Mouse (Mus musculus) liver, embryonic 14.5 days (tissue): ENCODE data around the gene Eps8. TPM values are rescaled to one million over a fixed set of nuclear protein-coding genes. Genes with fewer than 3 reads are reported as not detected.

ENCODE experiments used
- ATAC-seq: fragments of 200-750 bp; cut with Nextera tagmentation; 2 replicates; pipeline ENCODE4 v1.8.0; 2017; ENCODE audit warnings: moderate number of reproducible peaks, mild to moderate bottlenecking, moderate library complexity; ENCODE audit not compliant: insufficient read depth
- DNase-seq, 3 experiments: peaks; one replicate each; pipeline ENCODE4 v3.0.0-alpha.2; 2012 to 2013; ENCODE audit warnings: low read depth in 3 of 3, low spot score in 3 of 3
- H3K27ac ChIP-seq: fragments of 300-500 bp; sonication (generic); 2 replicates; pipeline ENCODE4 v1.5.1; 2014; ENCODE audit warnings: moderate library complexity, mild to moderate bottlenecking, control low read depth, inconsistent platforms
- H3K27me3 ChIP-seq: fragments of 300-500 bp; sonication (generic); 2 replicates; pipeline ENCODE4 v1.6.1; 2014; ENCODE audit warnings: mild to moderate bottlenecking, low read length, moderate library complexity; ENCODE audit not compliant: control insufficient read depth, insufficient read depth
- H3K36me3 ChIP-seq: fragments of 300-500 bp; sonication (generic); replicated peaks from 2 replicates; pipeline ENCODE4 v1.6.1; 2014; ENCODE audit warnings: low read depth; ENCODE audit not compliant: control insufficient read depth, insufficient read depth
- H3K4me1 ChIP-seq, 2 experiments: fragments of 200-500 bp in 1 of 2; fragments of 300-500 bp in 1 of 2; sonication (generic) in 1 of 2; replicated peaks; 2 replicates each; pipeline ENCODE4 v1.6.1; 2012 to 2014; ENCODE audit warnings: antibody characterized with exemption in 1 of 2, inconsistent platforms in 1 of 2, low read length in 1 of 2; ENCODE audit not compliant: control insufficient read depth in 2 of 2, insufficient read depth in 2 of 2
- H3K4me2 ChIP-seq: fragments of 300-500 bp; sonication (generic); 2 replicates; pipeline ENCODE4 v1.6.1; 2014; ENCODE audit warnings: low read depth, mild to moderate bottlenecking, control low read depth, moderate library complexity
- H3K4me3 ChIP-seq, 2 experiments: fragments of 200-500 bp in 1 of 2; fragments of 300-500 bp in 1 of 2; sonication (generic) in 1 of 2; 2 replicates each; pipeline ENCODE4 v1.5.1; 2012 to 2014; ENCODE audit warnings: low read depth in 2 of 2, low read length in 2 of 2, mild to moderate bottlenecking in 2 of 2, control low read depth in 1 of 2, inconsistent platforms in 1 of 2, moderate library complexity in 1 of 2; ENCODE audit not compliant: insufficient read depth in 1 of 2
- H3K9ac ChIP-seq: fragments of 300-500 bp; sonication (generic); replicated peaks from 2 replicates; pipeline ENCODE4 v1.6.1; 2014; ENCODE audit warnings: mild to moderate bottlenecking, control low read depth, moderate library complexity
- H3K9me3 ChIP-seq: fragments of 300-500 bp; sonication (generic); 2 replicates; pipeline ENCODE4 v1.6.1; 2016; ENCODE audit warnings: low read length, mixed read lengths; ENCODE audit not compliant: control insufficient read depth
- CTCF ChIP-seq: IDR thresholded peaks from 2 replicates; pipeline ENCODE4 v1.5.1; 2016; ENCODE audit warnings: antibody characterized with exemption, low read depth, control low read depth
- EP300 ChIP-seq: IDR thresholded peaks from 2 replicates; pipeline ENCODE4 v1.6.1; 2016; ENCODE audit warnings: antibody characterized with exemption, low read depth
- WGBS: fragments of 180-500 bp; shearing (Covaris S2); extraction: QIAGEN DNeasy Blood & Tissue Kit; methylation state at CpG from one replicate; pipeline ENCODE4 v1.1.7; 2014; ENCODE audit not compliant: insufficient replicate concordance; 5-methylcytosine and 5-hydroxymethylcytosine counted together
- polyA plus RNA-seq, 2 experiments: library from polyadenylated mRNA; depleted of rRNA in 1 of 2; stranded (reverse) in 1 of 2; unstranded in 1 of 2; fragments of >200 nt; fragmentation: Nextera tagmentation in 1 of 2; extraction: Ambion mirVana in 1 of 2; gene quantifications; 2 replicates each; pipeline versions ENCODE4 v1.2.1 to v1.2.3; 2012 to 2014

Eps8 gene
- polyA plus RNA-seq, 2 experiments = 0.42 to 1.4 TPM

DNA sequence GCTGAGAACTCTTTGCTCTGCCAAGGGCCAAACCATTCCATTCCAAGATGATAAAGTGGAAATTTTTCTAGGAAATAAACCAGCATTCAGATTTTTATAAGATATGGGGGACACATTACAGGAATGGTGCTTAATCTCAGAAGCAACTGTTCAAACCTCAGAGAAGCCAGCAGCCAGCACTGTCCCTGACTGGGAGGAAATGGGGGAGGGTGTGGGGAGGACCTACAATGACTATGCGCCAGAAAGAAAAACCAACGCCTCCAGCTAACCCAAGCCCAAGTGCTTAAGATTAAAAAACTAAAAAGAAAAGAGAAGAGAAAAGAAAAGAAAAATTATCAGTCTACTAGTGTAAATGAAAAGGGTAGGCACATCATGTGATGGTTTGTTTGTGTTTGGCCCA is 97.0 kb downstream of the Eps8 start:
- Histone ChIP-seq H3K4me2 (peak overlapping the region; percentile 25; the same call in 1 of the 2 replicates), H3K9me3 (no peaks in the 10 kb centered on the region), H3K27me3 (no peaks in the 10 kb centered on the region), H3K27ac (no peak overlapping the region), H3K9ac (no peak overlapping the region), H3K4me1 (peaks cover 27 to 41% of the 10 kb centered on the region in 2 experiments), H3K36me3 (no peaks in the 10 kb centered on the region), H3K4me3 (no peak overlapping the region)
- ATAC-seq (peak; percentile 63; the same call in 1 of the 2 replicates), DNase-seq (peak in 1 of 3 experiments; percentile 18)
- TF ChIP-seq EP300 (no peak), CTCF (no peak)
- 0% methylated on average over 2 of the region's 2 CpGs for WGBS

DNA sequence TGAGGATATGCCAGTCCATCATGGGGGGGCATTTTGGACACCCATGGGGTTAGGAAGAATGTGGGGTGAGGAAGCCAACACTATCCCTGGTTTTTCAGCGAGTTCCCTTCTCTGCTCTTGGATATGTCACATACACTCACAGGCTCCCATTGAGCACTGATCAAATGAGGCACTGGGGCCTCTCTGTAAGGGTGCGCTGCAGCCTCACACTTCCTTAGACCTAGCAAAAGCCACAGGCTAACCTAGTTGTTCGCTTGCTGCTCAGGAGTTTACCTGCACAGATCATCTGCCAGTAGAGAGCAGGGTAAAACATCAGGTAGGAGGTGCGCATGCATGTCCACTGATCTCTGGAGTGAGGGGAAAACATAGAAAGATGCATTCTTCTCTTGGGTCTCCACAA is 97.5 kb downstream of the Eps8 start:
- Histone ChIP-seq H3K36me3 (no peaks in the 10 kb centered on the region), H3K9ac (no peak overlapping the region), H3K27me3 (no peaks in the 10 kb centered on the region), H3K9me3 (no peaks in the 10 kb centered on the region), H3K4me3 (no peak overlapping the region), H3K27ac (no peak overlapping the region; the same call in 1 of the 2 replicates), H3K4me2 (peak overlapping the region; percentile 25; the same call in 1 of the 2 replicates), H3K4me1 (peaks cover 27 to 41% of the 10 kb centered on the region in 2 experiments)
- TF ChIP-seq EP300 = no peak
- no peak for TF ChIP-seq CTCF
- 34% methylated on average over 4 of the region's 4 CpGs for WGBS
- peak; percentile 71 for ATAC-seq
- DNase-seq = no peak

DNA sequence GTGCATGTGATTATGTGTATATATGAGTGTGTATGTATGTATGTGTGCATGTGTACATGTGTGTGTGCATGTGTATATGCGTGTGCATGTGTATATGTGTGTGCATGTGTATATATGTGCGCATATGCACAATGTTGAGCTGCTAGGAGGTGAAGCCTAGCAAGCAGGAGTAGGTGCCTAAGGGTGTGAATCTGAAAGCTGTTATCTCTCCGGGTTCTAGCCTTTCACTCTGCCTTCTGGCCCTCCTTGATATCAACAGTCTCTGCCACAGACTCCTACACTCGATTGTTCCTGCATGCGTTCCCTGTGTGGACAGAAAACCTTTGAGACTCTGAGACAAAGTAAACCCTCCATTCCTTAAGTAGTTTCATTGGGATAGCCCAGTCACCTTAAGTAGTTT is 98.0 kb downstream of the Eps8 start:
- peak; percentile 86 for ATAC-seq
- H3K36me3 ChIP-seq = no peaks in the 10 kb centered on the region
- peak; percentile 44 to 68 (median 55) for DNase-seq
- H3K27ac ChIP-seq = no peak overlapping the region; the same call in 1 of the 2 replicates
- peaks cover 27 to 41% of the 10 kb centered on the region in 2 experiments for H3K4me1 ChIP-seq
- 28% methylated on average over 5 of the region's 5 CpGs for WGBS
- H3K4me2 ChIP-seq = peak overlapping the region; percentile 25; the same call in 1 of the 2 replicates
- no peaks in the 10 kb centered on the region for H3K27me3 ChIP-seq
- H3K9ac ChIP-seq = no peak overlapping the region
- TF ChIP-seq CTCF = no peak
- peak; percentile 76 for TF ChIP-seq EP300
- no peak overlapping the region for H3K4me3 ChIP-seq
- no peaks in the 10 kb centered on the region for H3K9me3 ChIP-seq

DNA sequence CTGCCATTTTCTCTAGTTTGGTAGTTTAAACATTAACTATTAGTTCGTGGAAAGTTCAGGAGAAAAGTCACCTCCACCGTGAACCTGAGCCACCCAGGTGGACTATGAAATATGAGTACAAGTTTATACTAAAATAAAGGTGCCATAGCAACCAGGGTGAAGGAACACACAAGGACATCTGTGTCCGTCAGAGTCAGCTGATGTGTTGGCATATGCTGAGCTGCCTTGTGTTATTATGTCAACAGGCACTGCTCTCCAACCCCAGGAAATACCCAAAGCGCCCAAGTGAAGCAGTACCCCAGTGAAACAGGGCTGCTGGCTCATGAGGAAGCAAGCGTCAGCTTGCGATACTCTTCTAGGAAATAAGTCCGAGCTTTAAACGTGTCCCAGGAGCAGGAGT is 104.5 kb downstream of the Eps8 start:
- ATAC-seq (no peak), DNase-seq (no peak)
- WGBS = 60% methylated on average over 8 of the region's 8 CpGs
- Histone ChIP-seq H3K27ac (no peak overlapping the region), H3K4me2 (no peak overlapping the region), H3K4me3 (no peak overlapping the region), H3K27me3 (no peaks in the 10 kb centered on the region), H3K4me1 (peaks cover 0 to 6% of the 10 kb centered on the region in 2 experiments; a peak in 1 of 4 replicates), H3K9me3 (no peaks in the 10 kb centered on the region), H3K9ac (no peak overlapping the region), H3K36me3 (no peaks in the 10 kb centered on the region)
- TF ChIP-seq EP300 (no peak), CTCF (no peak)

DNA sequence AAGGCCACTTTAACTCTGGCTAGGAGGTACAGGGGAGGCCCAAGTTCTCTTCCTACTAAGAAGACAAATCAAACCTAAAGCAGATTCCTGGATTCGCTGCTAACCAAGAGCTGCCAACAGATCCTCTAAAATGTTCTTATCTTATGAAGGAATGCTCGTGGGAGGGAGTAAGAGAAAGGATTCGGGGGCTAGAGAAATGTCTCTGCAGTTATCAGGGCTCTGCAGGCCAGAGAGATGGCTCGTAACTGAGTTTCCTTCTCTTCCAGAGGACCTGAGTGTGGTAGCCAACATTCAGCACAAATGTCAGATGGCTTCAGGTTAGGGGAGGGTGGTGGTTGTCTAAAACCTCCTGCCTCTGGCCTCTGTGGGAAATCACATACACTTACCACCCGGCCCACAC is 106.1 kb downstream of the Eps8 start:
- WGBS = 15% methylated on average over 5 of the region's 5 CpGs

More for the DNA sequence above, 106.1 kb downstream of the Eps8 start:
- no peak overlapping the region for H3K27ac ChIP-seq
- ATAC-seq (peak; percentile 50; the same call in 1 of the 2 replicates), DNase-seq (peak in 1 of 3 experiments; percentile 33)
- H3K4me2 ChIP-seq = no peak overlapping the region
- H3K9ac ChIP-seq = no peak overlapping the region
- H3K9me3 ChIP-seq = no peaks in the 10 kb centered on the region
- peaks cover 0 to 6% of the 10 kb centered on the region in 2 experiments; a peak in 1 of 4 replicates for H3K4me1 ChIP-seq
- H3K27me3 ChIP-seq = no peaks in the 10 kb centered on the region
- TF ChIP-seq EP300 (0 out of 2 replicates have a peak, but pooled peaks have one; percentile 14), CTCF (no peak)
- H3K36me3 ChIP-seq = no peaks in the 10 kb centered on the region
- H3K4me3 ChIP-seq = no peak overlapping the region
